8 mouse cellular contexts compared by ENCODE assay signal in genomic region chr2:154613118-154614115, GRCm38 (mm10). TPM values are rescaled to one million over a fixed set of nuclear protein-coding genes. Genes with fewer than 3 reads are reported as not detected.
DNase-seq lines count a peak whose midpoint lies in the region; ATAC-seq lines count a peak whose summit lies in the region.

Gene Zfp341 (plus strand): TSS chr2:154613297.
Gene 4930519P11Rik (minus strand): TSS chr2:154613437.

- DNase-seq in adrenal gland, adult 2 months = peak; percentile 93
- peak; percentile 96 for DNase-seq in embryo, embryonic 11 days
- peak; percentile 92 for DNase-seq in gastrocnemius, postnatal 25 days
- peak; percentile 94 for DNase-seq in intestine, embryonic 14.5 days (ENCODE audit: low spot score)
- peak; percentile 88 to 89 for DNase-seq in left cerebral cortex, postnatal 25 days (ENCODE audit: low spot score in 2 of 2)
- peak; percentile 93 for DNase-seq in mesoderm, embryonic 11.5 days (ENCODE audit: low read depth, low spot score)
- peak; percentile 88 for DNase-seq in right cerebral cortex, postnatal 25 days
- peak; percentile 80 to 87 for DNase-seq in urinary bladder, postnatal 36 days (ENCODE audit: low spot score in 2 of 2)

- H3K4me3 ChIP-seq in intestine, embryonic 14.5 days (ENCODE audit: low read depth, low read length) = peak within 1 kb of the TSS; percentile 51

- peak within 1 kb of the TSS; percentile 85 for H3K9ac ChIP-seq in intestine, embryonic 14.5 days (ENCODE audit: low read length)

- no peaks in the 10 kb centered on the region for H3K36me3 ChIP-seq in intestine, embryonic 14.5 days (ENCODE audit: control insufficient read depth, insufficient read depth, low read length)

- ATAC-seq in intestine, embryonic 14.5 days (replicated peaks; ENCODE audit: low FRiP score, low TSS enrichment, low read depth) = peak; percentile 96

- H3K9me3 ChIP-seq in intestine, embryonic 14.5 days (ENCODE audit: control insufficient read depth, low read length) = no peaks in the 10 kb centered on the region

- intact Hi-C loops in left cerebral cortex, postnatal 25 days (cut with DNase I) = loop anchor here (2.0 kb wide), 2 partner anchors 59 to 197 kb away; no protein-coding TSS in a partner anchor

- WGBS in intestine, embryonic 14.5 days = under 1% methylated on average over 82 of the region's 98 CpGs

- H3K4me2 ChIP-seq in intestine, embryonic 14.5 days (ENCODE audit: low read length) = peak within 1 kb of the TSS; percentile 75

- peak within 1 kb of the TSS; percentile 97 for H3K27ac ChIP-seq in intestine, embryonic 14.5 days (ENCODE audit: low read depth)

- H3K4me1 ChIP-seq in intestine, embryonic 14.5 days (replicated peaks; ENCODE audit: control insufficient read depth, insufficient read depth, low read length) = peaks cover 6% of the 10 kb centered on the region

- H3K27me3 ChIP-seq in intestine, embryonic 14.5 days (replicated peaks; ENCODE audit: control insufficient read depth, insufficient read depth, low read length) = no peaks in the 10 kb centered on the region

RNA-seq across cellular contexts. Expression of gene Zfp341, which starts in this region (rescaled TPM):
- total RNA-seq in adrenal gland, adult 2 months (2021) = 1 to 10 TPM; 3.0 to 3.6 TPM
- 5.9 and 7.2 TPM in 2 replicates for polyA plus RNA-seq in adrenal gland, adult 2 months (2012; rRNA removed)
- total RNA-seq in gastrocnemius, postnatal 25 days (2021) = 1 to 10 TPM; 2.2 to 2.5 TPM
- polyA plus RNA-seq in intestine, embryonic 14.5 days (2014; fragmentation: Nextera tagmentation; extraction: Ambion mirVana) = 0.97 and 1.0 TPM in 2 replicates
- 10 to 100 TPM; 12.1 to 13.1 TPM for total RNA-seq in left cerebral cortex, postnatal 25 days (2021)

RNA-seq across cellular contexts. Expression of gene 4930519P11Rik, which starts in this region (rescaled TPM):
- total RNA-seq in adrenal gland, adult 2 months (2021) = under 1 TPM in 1 of 2 experiments, not detected in 1; 0.66 TPM
- 1.1 and 2.5 TPM in 2 replicates for polyA plus RNA-seq in adrenal gland, adult 2 months (2012; rRNA removed)
- not detected for total RNA-seq in gastrocnemius, postnatal 25 days (2021)
- not detected in 2 replicates for polyA plus RNA-seq in intestine, embryonic 14.5 days (2014; fragmentation: Nextera tagmentation; extraction: Ambion mirVana)
- total RNA-seq in left cerebral cortex, postnatal 25 days (2021) = not detected

Comparison
In these comparisons a context has a peak if more than half of its experiments do, and no peak if none do; other contexts are left out.
1. Peak in every context shown above with its lines: DNase-seq, ATAC-seq, H3K4me3 ChIP-seq and H3K27ac ChIP-seq.